Mouse (Mus musculus): Measurements from ENCODE around the gene Sema5a.

- TF ChIP-seq CTCF (IDR thresholded peaks at IDR 0.05; ENCODE audit: insufficient read depth, low read length) (no peak), POLR2A (IDR thresholded peaks at IDR 0.05; ENCODE audit: borderline replicate concordance, extremely low read depth, low read depth, low read length) (no peak)
Measured at GRCm38 (mm10) chr15:32300991-32301390, 56.4 kb downstream of the Sema5a start.
